Comparison of ENCODE assay signal across 21 mouse cellular contexts in genomic region chr14:99121584-99122339, GRCm38 (mm10). TPM values are rescaled to one million over a fixed set of nuclear protein-coding genes. Genes with fewer than 3 reads are reported as not detected.
DNase-seq lines count a peak whose midpoint lies in the region; ATAC-seq lines count a peak whose summit lies in the region.
"Had no signal": no experiment of that assay in that cellular context is flagged by ENCODE, and none has a peak within 500 bp of the region (broad histone marks: within the 10 kb centered on the region; RNA-seq: fewer than 3 reads in every experiment).

No protein-coding gene starts in this region.

- no peaks in the 10 kb centered on the region for H3K4me1 ChIP-seq in intestine, embryonic 15.5 days (replicated peaks)
- peaks cover 2% of the 10 kb centered on the region; the same call in 1 of the 2 replicates for H3K4me1 ChIP-seq in intestine, embryonic 16.5 days (ENCODE audit: control insufficient read depth, insufficient read depth, low read length)
- H3K4me1 ChIP-seq: embryonic facial prominence, embryonic 13.5 days; embryonic facial prominence, embryonic 15.5 days; forebrain, embryonic 13.5 days; forebrain, embryonic 15.5 days had no signal

- no peak overlapping the region for H3K4me2 ChIP-seq in intestine, embryonic 15.5 days (replicated peaks)
- peak overlapping the region; percentile 21; the same call in 1 of the 2 replicates for H3K4me2 ChIP-seq in intestine, embryonic 16.5 days (ENCODE audit: low read depth, low read length)
- H3K4me2 ChIP-seq: embryonic facial prominence, embryonic 13.5 days; embryonic facial prominence, embryonic 15.5 days; forebrain, embryonic 13.5 days; forebrain, embryonic 15.5 days had no signal

- peak; percentile 93 for ATAC-seq in intestine, embryonic 15.5 days
- peak; percentile 95 for ATAC-seq in intestine, embryonic 16.5 days
- ATAC-seq in erythroid progenitor cell, adult 5-6 weeks (replicated peaks; ENCODE audit: low FRiP score, poor library complexity, severe bottlenecking) = no peak
- ATAC-seq: forebrain, embryonic 13.5 days; forebrain, embryonic 15.5 days had no signal

- 0 out of 2 replicates have a peak overlapping the region, but pooled peaks have one; percentile 27 for H3K27ac ChIP-seq in intestine, embryonic 15.5 days
- peak overlapping the region; percentile 39 for H3K27ac ChIP-seq in intestine, embryonic 16.5 days (ENCODE audit: low read length)
- H3K27ac ChIP-seq: embryonic facial prominence, embryonic 13.5 days; embryonic facial prominence, embryonic 15.5 days; forebrain, embryonic 13.5 days; forebrain, embryonic 15.5 days had no signal

- H3K36me3 ChIP-seq in intestine, embryonic 15.5 days = no peaks in the 10 kb centered on the region
- H3K36me3 ChIP-seq in intestine, embryonic 16.5 days (ENCODE audit: control insufficient read depth, insufficient read depth, low read length) = no peaks in the 10 kb centered on the region

- no peaks in the 10 kb centered on the region for H3K27me3 ChIP-seq in intestine, embryonic 15.5 days (replicated peaks)
- H3K27me3 ChIP-seq in intestine, embryonic 16.5 days (replicated peaks; ENCODE audit: control insufficient read depth, insufficient read depth, low read length) = no peaks in the 10 kb centered on the region
- H3K27me3 ChIP-seq: embryonic facial prominence, embryonic 13.5 days; embryonic facial prominence, embryonic 15.5 days; forebrain, embryonic 13.5 days; forebrain, embryonic 15.5 days had no signal

- 76% methylated on average over 11 of the region's 11 CpGs for WGBS in intestine, embryonic 15.5 days
- 77% methylated on average over 11 of the region's 11 CpGs for WGBS in intestine, embryonic 16.5 days
- WGBS in large intestine, adult 2 months = 39% methylated on average over 11 of the region's 11 CpGs

- H3K4me3 ChIP-seq in intestine, embryonic 15.5 days (replicated peaks) = no peak overlapping the region
- H3K4me3 ChIP-seq in intestine, embryonic 16.5 days (ENCODE audit: low read length) = no peak overlapping the region
- H3K4me3 ChIP-seq: embryonic facial prominence, embryonic 13.5 days; embryonic facial prominence, embryonic 15.5 days; erythroblast, embryonic 14.5 days; forebrain, embryonic 13.5 days; forebrain, embryonic 15.5 days had no signal

- H3K9me3 ChIP-seq in intestine, embryonic 15.5 days = no peaks in the 10 kb centered on the region
- H3K9me3 ChIP-seq in intestine, embryonic 16.5 days (ENCODE audit: control insufficient read depth, low read length) = no peaks in the 10 kb centered on the region
- H3K9me3 ChIP-seq: embryonic facial prominence, embryonic 13.5 days; embryonic facial prominence, embryonic 15.5 days; forebrain, embryonic 13.5 days; forebrain, embryonic 15.5 days had no signal

- H3K9ac ChIP-seq in intestine, embryonic 15.5 days = no peak overlapping the region
- no peak overlapping the region for H3K9ac ChIP-seq in intestine, embryonic 16.5 days (ENCODE audit: low read depth, low read length)
- H3K9ac ChIP-seq: embryonic facial prominence, embryonic 13.5 days; embryonic facial prominence, embryonic 15.5 days; forebrain, embryonic 13.5 days; forebrain, embryonic 15.5 days had no signal

- DNase-seq in large intestine, adult 2 months (ENCODE audit: low read depth, low spot score) = peak; percentile 59
- no peak for DNase-seq in thymus, postnatal 25 days
- no peak for DNase-seq in layer of hippocampus, postnatal 10 days (ENCODE audit: low spot score in 2 of 2)
- DNase-seq: adrenal gland, adult 2 months; adrenal gland, postnatal 10 days; adrenal gland, postnatal 25 days; cerebellum, adult 11 months; cerebellum, adult 18-20 months; cerebellum, adult 8-10 months; cerebellum, adult 9-11 months; cerebellum, postnatal 14 days; cerebellum, postnatal 36 days; embryo, embryonic 11 days had no signal

RNA-seq across cellular contexts. Expression of gene Dis3, which starts 22.2 kb away (rescaled TPM):
- polyA plus RNA-seq in intestine, embryonic 15.5 days (2015; fragmentation: Nextera tagmentation; extraction: Ambion mirVana) = 27.2 and 31.9 TPM in 2 replicates
- polyA plus RNA-seq in intestine, embryonic 16.5 days (2015; fragmentation: Nextera tagmentation; extraction: Ambion mirVana) = 19.8 and 21.4 TPM in 2 replicates
- 2.7 and 4.4 TPM in 2 replicates for polyA plus RNA-seq in large intestine, adult 2 months (2012; rRNA removed)
- total RNA-seq in erythroid progenitor cell, adult 5-6 weeks (2015; ENCODE audit: low replicate concordance) = 16.8 and 23.1 TPM in 2 replicates
- total RNA-seq in erythroid progenitor cell, adult 5-6 weeks (2017; ENCODE audit: low replicate concordance) = 20.0 and 47.0 TPM in 2 replicates
- 10 to 100 TPM; 28.1 to 29.5 TPM for total RNA-seq in layer of hippocampus, postnatal 10 days (2021)

RNA-seq across cellular contexts. Expression of gene Pibf1, which starts 22.5 kb away (rescaled TPM):
- 15.6 and 17.0 TPM in 2 replicates for polyA plus RNA-seq in intestine, embryonic 15.5 days (2015; fragmentation: Nextera tagmentation; extraction: Ambion mirVana)
- polyA plus RNA-seq in intestine, embryonic 16.5 days (2015; fragmentation: Nextera tagmentation; extraction: Ambion mirVana) = 12.5 and 13.3 TPM in 2 replicates
- polyA plus RNA-seq in large intestine, adult 2 months (2012; rRNA removed) = 0.73 and 1.4 TPM in 2 replicates
- 14.4 and 28.9 TPM in 2 replicates for total RNA-seq in erythroid progenitor cell, adult 5-6 weeks (2015; ENCODE audit: low replicate concordance)
- total RNA-seq in erythroid progenitor cell, adult 5-6 weeks (2017; ENCODE audit: low replicate concordance) = 29.8 and 39.6 TPM in 2 replicates
- 10 to 100 TPM; 12.7 to 15.4 TPM for total RNA-seq in layer of hippocampus, postnatal 10 days (2021)
- polyA plus RNA-seq: erythroblast, embryonic 14.5 days had no signal
